Mouse (Mus musculus): ENCODE measurements around the gene Hmcn1. TPM values are rescaled to one million over a fixed set of nuclear protein-coding genes. Genes with fewer than 3 reads are reported as not detected.

The Hmcn1 gene
- total RNA-seq (2014; rRNA removed) (4.1 and 4.5 TPM in 2 replicates), polyA plus RNA-seq (2015; fragmentation: Nextera tagmentation; extraction: Ambion mirVana) (0.80 and 1.2 TPM in 2 replicates)

DNA sequence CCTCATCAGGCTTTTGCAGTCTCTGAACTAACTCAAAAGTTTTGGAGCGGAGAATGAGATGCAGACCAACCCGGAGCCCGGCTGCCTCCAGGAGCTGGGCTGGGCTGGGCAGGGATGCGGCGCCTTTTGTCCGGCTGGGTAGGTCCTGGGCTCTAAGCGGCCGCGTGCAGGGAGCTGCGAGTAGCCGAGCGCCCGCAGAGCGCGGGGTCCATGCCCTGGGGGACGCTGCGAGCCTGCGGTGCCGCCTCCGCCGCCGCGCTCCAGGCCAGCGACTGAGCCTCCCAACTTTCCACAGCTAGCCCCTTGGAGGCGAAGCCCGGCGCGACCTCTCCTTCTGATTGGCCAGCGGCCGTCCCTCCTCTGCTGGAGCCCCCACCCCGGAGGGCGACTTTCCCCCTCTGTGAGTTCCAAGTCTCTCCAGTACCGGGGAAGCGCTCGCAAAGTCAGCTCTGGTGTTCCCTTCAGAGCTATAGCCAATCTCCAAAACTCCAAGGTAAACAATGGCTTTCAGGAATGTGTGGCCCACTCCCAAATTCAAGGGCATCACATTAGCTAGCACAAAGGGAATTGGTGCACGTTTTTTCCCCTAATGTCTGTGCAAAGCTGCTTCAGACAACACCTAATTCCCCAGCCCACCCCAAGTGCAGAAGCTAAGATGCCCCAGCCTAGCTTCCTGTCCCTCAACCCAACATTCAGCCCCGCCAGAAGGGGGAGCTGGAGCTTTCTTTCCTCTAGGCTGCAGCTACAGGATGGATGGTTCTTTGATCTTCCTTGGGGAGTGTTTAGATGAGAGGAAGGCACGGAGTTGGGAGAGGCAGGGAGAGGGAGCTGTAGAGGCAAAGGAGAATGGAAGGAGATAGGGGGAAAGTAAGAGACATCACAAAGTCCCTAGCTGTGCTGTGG, at the start of gene Hmcn1:
Gene Hmcn1 (minus strand): TSS at position 274 of the 903 bp plus-strand sequence.
- no peaks in the 10 kb centered on the region for H3K36me3 ChIP-seq (ENCODE audit: insufficient read depth)
- WGBS: 1% methylated on average over 38 of the region's 38 CpGs
- ATAC-seq: peak; percentile 81

GRCm38 (mm10) chr1:151040945-151041649, 47.9 kb upstream of the Hmcn1 start:
- ATAC-seq (no peak), DNase-seq (no peak)
- H3K9ac ChIP-seq: no peak overlapping the region
- H3K27ac ChIP-seq (ENCODE audit: low read depth, low read length): no peak overlapping the region
- no peaks in the 10 kb centered on the region for H3K9me3 ChIP-seq (ENCODE audit: low read length)
- no peaks in the 10 kb centered on the region for H3K36me3 ChIP-seq (ENCODE audit: insufficient read depth)
- no peak for TF ChIP-seq CTCF (IDR thresholded peaks at IDR 0.05; ENCODE audit: low read depth)
- H3K27me3 ChIP-seq (ENCODE audit: insufficient read depth, low read length): no peaks in the 10 kb centered on the region
- H3K4me1 ChIP-seq (ENCODE audit: insufficient read depth): no peaks in the 10 kb centered on the region
- 65% methylated on average over 18 of the region's 18 CpGs for WGBS
- no peak overlapping the region for H3K4me3 ChIP-seq (ENCODE audit: low read depth, low read length)
- no peak overlapping the region for H3K4me2 ChIP-seq (ENCODE audit: low read depth)

More for the DNA sequence above, at the start of gene Hmcn1:
- TF ChIP-seq CTCF (IDR thresholded peaks at IDR 0.05; ENCODE audit: low read depth): peak; percentile 36; the same call in 1 of the 2 replicates
- Histone ChIP-seq H3K4me1 (ENCODE audit: insufficient read depth) (no peaks in the 10 kb centered on the region), H3K27ac (ENCODE audit: low read depth, low read length) (no peak within 1 kb of the TSS), H3K9ac (peak within 1 kb of the TSS; percentile 31; the same call in 1 of the 2 replicates), H3K9me3 (ENCODE audit: low read length) (no peaks in the 10 kb centered on the region), H3K27me3 (ENCODE audit: insufficient read depth, low read length) (peaks cover 8% of the 10 kb centered on the region), H3K4me2 (ENCODE audit: low read depth) (peak within 1 kb of the TSS; percentile 87), H3K4me3 (ENCODE audit: low read depth, low read length) (peak within 1 kb of the TSS; percentile 41)
- peak; percentile 17 for DNase-seq

- WGBS: 82% methylated on average over 7 of the region's 7 CpGs
- no peaks in the 10 kb centered on the region for H3K36me3 ChIP-seq (ENCODE audit: insufficient read depth)
These were observed 47.1 kb upstream of the Hmcn1 start for GRCm38 (mm10) chr1:151040290-151040689.

GRCm38 (mm10) chr1:151039189-151039588, 46.0 kb upstream of the Hmcn1 start:
- Histone ChIP-seq H3K27ac (ENCODE audit: low read depth, low read length) (no peak overlapping the region), H3K4me2 (ENCODE audit: low read depth) (no peak overlapping the region), H3K4me1 (ENCODE audit: insufficient read depth) (no peaks in the 10 kb centered on the region), H3K9me3 (ENCODE audit: low read length) (no peaks in the 10 kb centered on the region), H3K36me3 (ENCODE audit: insufficient read depth) (no peaks in the 10 kb centered on the region), H3K4me3 (ENCODE audit: low read depth, low read length) (no peak overlapping the region), H3K27me3 (ENCODE audit: insufficient read depth, low read length) (no peaks in the 10 kb centered on the region), H3K9ac (no peak overlapping the region)
- ATAC-seq (no peak), DNase-seq (no peak)
- no peak for TF ChIP-seq CTCF (IDR thresholded peaks at IDR 0.05; ENCODE audit: low read depth)
- 83% methylated on average over 4 of the region's 4 CpGs for WGBS

More at GRCm38 (mm10) chr1:151040290-151040689, 47.1 kb upstream of the Hmcn1 start:
- TF ChIP-seq CTCF (IDR thresholded peaks at IDR 0.05; ENCODE audit: low read depth): no peak
- Histone ChIP-seq H3K9ac (no peak overlapping the region), H3K27me3 (ENCODE audit: insufficient read depth, low read length) (no peaks in the 10 kb centered on the region), H3K9me3 (ENCODE audit: low read length) (no peaks in the 10 kb centered on the region), H3K27ac (ENCODE audit: low read depth, low read length) (no peak overlapping the region), H3K4me3 (ENCODE audit: low read depth, low read length) (no peak overlapping the region), H3K4me2 (ENCODE audit: low read depth) (no peak overlapping the region), H3K4me1 (ENCODE audit: insufficient read depth) (no peaks in the 10 kb centered on the region)
- DNase-seq (no peak), ATAC-seq (no peak)

DNA sequence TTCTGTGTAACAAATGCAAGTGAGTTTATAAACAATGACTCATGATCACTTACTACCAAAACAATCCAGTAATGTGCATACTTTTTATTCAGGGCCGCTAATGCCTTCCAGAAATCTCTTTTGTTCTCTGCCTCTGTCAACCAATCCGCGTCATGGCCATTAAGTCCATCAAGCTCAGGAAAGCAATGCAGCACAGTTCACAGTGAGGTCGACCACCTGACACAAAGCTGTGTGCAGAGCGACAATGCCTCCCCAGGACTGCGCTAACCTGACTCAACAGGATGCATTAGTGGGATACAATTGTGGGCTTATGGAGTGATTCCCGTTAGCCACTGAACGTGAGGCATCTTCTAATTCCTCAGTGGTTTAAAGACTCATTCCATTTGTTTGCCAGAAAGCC, 45.3 kb upstream of the Hmcn1 start:
- Histone ChIP-seq H3K4me3 (ENCODE audit: low read depth, low read length) (no peak overlapping the region), H3K27me3 (ENCODE audit: insufficient read depth, low read length) (no peaks in the 10 kb centered on the region), H3K4me2 (ENCODE audit: low read depth) (no peak overlapping the region), H3K9me3 (ENCODE audit: low read length) (no peaks in the 10 kb centered on the region), H3K4me1 (ENCODE audit: insufficient read depth) (no peaks in the 10 kb centered on the region), H3K27ac (ENCODE audit: low read depth, low read length) (no peak overlapping the region), H3K9ac (no peak overlapping the region), H3K36me3 (ENCODE audit: insufficient read depth) (no peaks in the 10 kb centered on the region)
- ATAC-seq (no peak), DNase-seq (no peak)
- 14% methylated on average over 8 of the region's 8 CpGs for WGBS
- TF ChIP-seq CTCF (IDR thresholded peaks at IDR 0.05; ENCODE audit: low read depth): no peak

DNA sequence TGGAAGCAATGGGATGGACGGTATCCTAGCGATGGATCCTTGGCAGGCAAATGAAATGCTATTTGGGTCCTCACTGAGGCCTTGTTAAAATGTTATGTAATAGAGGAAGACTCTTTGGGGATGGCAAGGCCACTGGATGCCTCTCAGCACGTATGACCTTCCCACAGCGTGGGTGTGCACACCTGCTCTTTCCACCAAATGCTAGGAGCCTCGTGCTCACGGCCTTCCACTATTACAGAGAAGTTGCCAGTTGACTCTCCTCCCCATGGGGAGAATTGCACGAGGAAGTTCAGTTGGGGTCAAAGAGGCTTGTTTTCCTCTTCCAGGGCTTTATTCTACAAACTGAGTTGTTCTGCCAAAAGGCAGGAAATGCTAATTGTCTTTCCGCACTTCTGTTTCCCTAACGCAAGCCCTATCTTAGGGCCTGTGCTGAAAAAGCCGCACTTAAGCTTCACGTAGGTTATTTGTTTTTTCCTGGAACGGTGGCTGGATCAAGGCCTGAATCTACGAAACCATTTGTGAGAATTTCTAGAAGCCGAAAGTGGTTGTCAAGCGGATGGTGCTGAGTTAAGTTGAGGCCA, 43.3 kb upstream of the Hmcn1 start:
- Histone ChIP-seq H3K27me3 (ENCODE audit: insufficient read depth, low read length) (no peaks in the 10 kb centered on the region), H3K36me3 (ENCODE audit: insufficient read depth) (no peaks in the 10 kb centered on the region), H3K4me2 (ENCODE audit: low read depth) (no peak overlapping the region), H3K9me3 (ENCODE audit: low read length) (no peaks in the 10 kb centered on the region), H3K4me3 (ENCODE audit: low read depth, low read length) (no peak overlapping the region), H3K4me1 (ENCODE audit: insufficient read depth) (no peaks in the 10 kb centered on the region), H3K27ac (ENCODE audit: low read depth, low read length) (no peak overlapping the region), H3K9ac (no peak overlapping the region)
- no peak for TF ChIP-seq CTCF (IDR thresholded peaks at IDR 0.05; ENCODE audit: low read depth)
- ATAC-seq (no peak), DNase-seq (no peak)
- WGBS: 79% methylated on average over 15 of the region's 15 CpGs

Data from forebrain, postnatal 0 days (tissue).